Mouse (Mus musculus) brain, embryonic 14.5 days (tissue): ENCODE measurements around the gene Hist1h2ab.

Experiments
- CTCF ChIP-seq: fragments of 200-500 bp; IDR thresholded peaks from 2 replicates; pipeline ENCODE4 v1.5.1; 2012; ENCODE audit warnings: inconsistent platforms, mild to moderate bottlenecking, moderate library complexity, borderline replicate concordance; ENCODE audit not compliant: insufficient read depth, insufficient read length; ENCODE audit errors: extremely low read depth
- POLR2A ChIP-seq: fragments of 200-500 bp; IDR thresholded peaks from 2 replicates; pipeline ENCODE4 v1.6.1; 2012; ENCODE audit warnings: mild to moderate bottlenecking, inconsistent platforms, borderline replicate concordance; ENCODE audit not compliant: poor library complexity, insufficient read depth, insufficient read length, severe bottlenecking; ENCODE audit errors: extremely low read depth

DNA sequence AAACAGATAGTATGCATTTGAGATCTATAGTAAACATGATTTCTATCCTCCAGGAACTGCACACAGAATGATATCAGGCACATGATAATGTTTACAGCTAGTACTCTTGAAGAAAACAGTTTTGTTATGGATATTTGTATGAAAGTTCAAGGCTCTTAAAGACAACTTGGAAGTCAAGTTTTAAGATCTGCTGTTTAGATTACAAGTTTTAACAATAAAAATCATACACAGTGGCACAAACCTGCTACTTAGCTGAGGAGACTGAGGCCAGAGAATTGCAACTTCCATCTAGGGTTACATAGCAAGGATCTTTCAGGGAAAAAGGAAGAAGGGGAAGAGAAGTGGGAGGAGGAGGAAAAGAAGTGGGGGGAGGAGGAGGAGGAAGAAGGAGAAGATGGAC lies 4.1 kb downstream of the Hist1h2ab start:
- no peak for TF ChIP-seq CTCF
- no peak for TF ChIP-seq POLR2A
